Mouse (Mus musculus) B cell, adult 67 days (primary cell): Measurements from ENCODE around the gene Pls3. TPM values are rescaled to one million over a fixed set of nuclear protein-coding genes. Genes with fewer than 3 reads are reported as not detected.

Experiments used
- total RNA-seq, 2 experiments: library from RNA; stranded (reverse); gene quantifications; 4 replicates each; pipeline ENCODE4 v1.2.4; 2023

Pls3 gene
- 1 to 10 TPM in 1 of 2 experiments, not detected in 1; 1.2 TPM for total RNA-seq

GRCm38 (mm10) chrX:75874332-75875291 lies at the start of gene Pls3:
Pls3 (minus strand) TSS chrX:75875182.

